In genomic region chr17:31870931-31871421, GRCm38 (mm10) we compare ENCODE assay signal across 8 mouse cellular contexts. TPM values are rescaled to one million over a fixed set of nuclear protein-coding genes. Genes with fewer than 3 reads are reported as not detected.
A peak's percentile ranks its signal among the peaks of the same experiment; 100 is the strongest.
DNase-seq lines count a peak whose midpoint lies in the region; ATAC-seq and TF ChIP-seq lines count a peak whose summit lies in the region.

No protein-coding gene starts in this region.

- intact Hi-C loops in gastrocnemius, adult 2 months (cut with DNase I): no loop called here

- WGBS in limb, embryonic 10.5 days: 17% methylated on average over 13 of the region's 13 CpGs
- 16% methylated on average over 13 of the region's 13 CpGs for WGBS in stomach, embryonic 16.5 days
- WGBS in midbrain, postnatal 0 days: 27% methylated on average over 13 of the region's 13 CpGs

- H3K9me3 ChIP-seq in limb, embryonic 10.5 days (replicated peaks): no peaks in the 10 kb centered on the region
- H3K9me3 ChIP-seq in stomach, embryonic 16.5 days (replicated peaks; ENCODE audit: control insufficient read depth, low read length): no peaks in the 10 kb centered on the region
- no peaks in the 10 kb centered on the region for H3K9me3 ChIP-seq in midbrain, postnatal 0 days (ENCODE audit: low read length)

- no peak for TF ChIP-seq CTCF in gastrocnemius, adult 2 months (IDR thresholded peaks at IDR 0.05)
- no peak for TF ChIP-seq CTCF in midbrain, postnatal 0 days (IDR thresholded peaks at IDR 0.05)

- peak; percentile 38; the same call in 1 of the 2 replicates for ATAC-seq in stomach, embryonic 16.5 days (ENCODE audit: insufficient read depth, low FRiP score)
- no peak for ATAC-seq in midbrain, postnatal 0 days (ENCODE audit: low FRiP score)

- no peak overlapping the region for H3K27ac ChIP-seq in gastrocnemius, adult 2 months
- peak overlapping the region; percentile 79 for H3K27ac ChIP-seq in limb, embryonic 10.5 days
- no peak overlapping the region for H3K27ac ChIP-seq in stomach, embryonic 16.5 days (ENCODE audit: low read length)
- no peak overlapping the region for H3K27ac ChIP-seq in midbrain, postnatal 0 days (ENCODE audit: low read depth, low read length)

- DNase-seq in gastrocnemius, adult 2 months: peak; percentile 12
- no peak for DNase-seq in gastrocnemius, adult 18-20 months (ENCODE audit: low spot score)
- peak; percentile 21 for DNase-seq in thymus, postnatal 14 days
- no peak for DNase-seq in thymus, postnatal 25 days
- DNase-seq in limb, embryonic 10.5 days (ENCODE audit: low spot score): peak; percentile 73
- no peak for DNase-seq in midbrain, postnatal 0 days (ENCODE audit: low spot score)
- no peak for DNase-seq in cerebellum, adult 9-11 months

- peaks cover 46% of the 10 kb centered on the region for H3K4me1 ChIP-seq in limb, embryonic 10.5 days
- peaks cover 10% of the 10 kb centered on the region; the same call in 1 of the 2 replicates for H3K4me1 ChIP-seq in stomach, embryonic 16.5 days (ENCODE audit: control insufficient read depth, insufficient read depth, low read length)
- no peaks in the 10 kb centered on the region for H3K4me1 ChIP-seq in midbrain, postnatal 0 days (ENCODE audit: insufficient read depth, low read length)

- H3K4me3 ChIP-seq in gastrocnemius, adult 2 months: no peak overlapping the region
- peak overlapping the region; percentile 32 for H3K4me3 ChIP-seq in limb, embryonic 10.5 days
- H3K4me3 ChIP-seq in stomach, embryonic 16.5 days (replicated peaks; ENCODE audit: low read length): 0 out of 2 replicates have a peak overlapping the region, but pooled peaks have one; percentile 2
- H3K4me3 ChIP-seq in midbrain, postnatal 0 days (ENCODE audit: low read depth, low read length): no peak overlapping the region

- H3K36me3 ChIP-seq in limb, embryonic 10.5 days: no peaks in the 10 kb centered on the region
- no peaks in the 10 kb centered on the region for H3K36me3 ChIP-seq in stomach, embryonic 16.5 days (ENCODE audit: control insufficient read depth, insufficient read depth, low read length)
- H3K36me3 ChIP-seq in midbrain, postnatal 0 days (ENCODE audit: insufficient read depth, low read length): no peaks in the 10 kb centered on the region

- no peaks in the 10 kb centered on the region for H3K27me3 ChIP-seq in limb, embryonic 10.5 days (ENCODE audit: low read depth, poor library complexity, severe bottlenecking)
- H3K27me3 ChIP-seq in stomach, embryonic 16.5 days (ENCODE audit: control insufficient read depth, insufficient read depth, low read length): no peaks in the 10 kb centered on the region
- H3K27me3 ChIP-seq in midbrain, postnatal 0 days (ENCODE audit: insufficient read depth, low read length): no peaks in the 10 kb centered on the region

- no peak overlapping the region for H3K9ac ChIP-seq in stomach, embryonic 16.5 days (ENCODE audit: low read length)
- H3K9ac ChIP-seq in midbrain, postnatal 0 days (replicated peaks; ENCODE audit: low read length, poor library complexity, severe bottlenecking): no peak overlapping the region

- H3K4me2 ChIP-seq in stomach, embryonic 16.5 days (ENCODE audit: low read depth, low read length): peak overlapping the region; percentile 34
- no peak overlapping the region for H3K4me2 ChIP-seq in midbrain, postnatal 0 days (ENCODE audit: low read depth, low read length, poor library complexity, severe bottlenecking)

RNA-seq across cellular contexts. Expression of gene Sik1, which starts 15.4 kb away (rescaled TPM):
- 10 to 100 TPM; 13.4 to 58.6 TPM for total RNA-seq in gastrocnemius, adult 2 months (2021)
- total RNA-seq in gastrocnemius, adult 18-20 months (2021): 10 to 100 TPM; 23.5 to 27.8 TPM
- polyA plus RNA-seq in limb, embryonic 10.5 days (2016; fragmentation: Nextera tagmentation; extraction: Ambion mirVana): 10.3 and 13.4 TPM in 2 replicates
- 18.4 and 20.2 TPM in 2 replicates for polyA plus RNA-seq in stomach, embryonic 16.5 days (2015; fragmentation: Nextera tagmentation; extraction: Ambion mirVana)
- total RNA-seq in midbrain, postnatal 0 days (2014; rRNA removed): 48.5 and 54.2 TPM in 2 replicates
- 17.6 and 22.3 TPM in 2 replicates for polyA plus RNA-seq in midbrain, postnatal 0 days (2015; fragmentation: Nextera tagmentation; extraction: Ambion mirVana)

Comparison
In these comparisons a context has a peak if more than half of its experiments do, and no peak if none do; other contexts are left out.
1. DNase-seq: peak in gastrocnemius, adult 2 months (single experiment), thymus, postnatal 14 days (single experiment) and limb, embryonic 10.5 days (single experiment); none in gastrocnemius, adult 18-20 months (single experiment), thymus, postnatal 25 days (single experiment), midbrain, postnatal 0 days (single experiment) and cerebellum, adult 9-11 months (single experiment).
2. H3K4me3 ChIP-seq: peak in limb, embryonic 10.5 days (single experiment) and stomach, embryonic 16.5 days (single experiment); none in gastrocnemius, adult 2 months (single experiment) and midbrain, postnatal 0 days (single experiment).